Mouse (Mus musculus) liver, embryonic 14.5 days (tissue): ENCODE measurements around the gene Rcvrn.

Source experiments
- CTCF ChIP-seq: IDR thresholded peaks from 2 replicates; pipeline ENCODE4 v1.5.1; 2016; ENCODE audit warnings: antibody characterized with exemption, low read depth, control low read depth
- EP300 ChIP-seq: IDR thresholded peaks from 2 replicates; pipeline ENCODE4 v1.6.1; 2016; ENCODE audit warnings: antibody characterized with exemption, low read depth

DNA sequence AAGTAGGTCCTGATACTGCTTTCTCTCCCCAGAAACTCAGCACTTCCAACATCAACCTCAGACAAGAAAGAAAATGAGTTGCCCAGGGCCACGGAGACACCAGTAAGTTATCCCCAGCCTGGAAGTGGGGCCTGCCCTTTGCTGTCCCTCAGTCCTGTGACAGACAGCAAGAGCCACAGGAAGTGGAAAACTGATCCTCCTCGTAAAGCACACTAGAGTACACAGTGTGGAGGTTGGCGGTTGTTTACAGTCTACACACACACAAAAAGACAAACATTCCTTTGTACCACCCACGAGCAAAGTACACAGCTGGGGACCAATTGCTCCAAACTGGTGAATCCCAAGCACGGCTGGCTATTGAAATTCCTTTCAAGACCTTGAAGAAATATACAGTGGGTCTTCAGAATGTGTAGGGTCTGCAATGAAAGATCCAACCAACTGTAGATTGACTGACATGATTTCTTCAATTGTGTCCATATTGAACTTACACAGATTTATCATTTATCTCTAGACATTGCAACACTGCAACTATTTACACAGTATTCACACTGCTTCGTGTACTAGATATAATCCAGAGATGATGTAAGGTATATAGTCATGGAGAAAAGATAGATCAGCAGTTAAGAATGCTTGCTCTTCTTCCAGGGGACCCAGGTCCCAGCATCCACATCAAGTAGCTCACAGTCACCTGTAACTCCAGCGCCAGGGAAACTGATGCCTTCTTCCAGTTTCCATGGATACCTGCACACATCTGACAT is 27.5 kb downstream of the Rcvrn start:
- TF ChIP-seq EP300 (no peak), CTCF (no peak)
